Mouse (Mus musculus): ENCODE data around the gene Snrpc. TPM values are rescaled to one million over a fixed set of nuclear protein-coding genes. Genes with fewer than 3 reads are reported as not detected.

Snrpc gene
- total and polyA plus RNA-seq, 3 experiments, result 121 to 575 (median 127) TPM

DNA sequence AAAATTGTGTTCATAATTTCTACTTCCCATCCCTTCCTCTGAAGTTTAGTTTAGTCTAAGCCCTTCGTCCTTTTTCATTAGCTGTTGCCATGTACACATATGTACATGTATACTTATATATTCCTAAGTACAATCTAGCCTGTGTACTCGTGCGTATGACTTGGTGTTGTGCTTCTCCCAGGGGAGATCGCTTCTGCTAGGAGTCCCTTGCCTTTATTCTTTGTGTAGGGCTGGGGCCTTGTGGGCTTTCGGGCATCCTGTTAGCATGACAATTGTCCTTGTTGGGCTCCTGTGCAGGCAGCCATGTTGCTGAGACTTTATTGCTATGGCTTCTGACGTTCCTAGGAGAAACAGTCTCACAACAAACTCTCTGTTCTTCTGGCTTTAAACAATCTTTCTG, 10.4 kb upstream of the Snrpc start:
- H3K9me3 ChIP-seq (replicated peaks), result no peaks in the 10 kb centered on the region
- H3K4me3 ChIP-seq (ENCODE audit: low read depth, low read length), result no peak overlapping the region
- peaks cover 31% of the 10 kb centered on the region for H3K4me1 ChIP-seq (ENCODE audit: insufficient read depth, low read depth, low read length)
- ATAC-seq (ENCODE audit: extremely low read depth, insufficient number of reproducible peaks, low FRiP score, poor library complexity, severe bottlenecking), result no peak
- DNase-seq (ENCODE audit: low spot score), result no peak
- TF ChIP-seq TAL1 (conservative IDR thresholded peaks at IDR 0.05; ENCODE audit: low read depth, low read length) (no peak), CTCF (IDR thresholded peaks at IDR 0.05; ENCODE audit: low read depth, low read length) (no peak), GATA1 (IDR thresholded peaks at IDR 0.05; ENCODE audit: borderline replicate concordance, low read length) (no peak), GATA2 (IDR thresholded peaks at IDR 0.05; ENCODE audit: borderline replicate concordance, low read depth, low read length) (no peak)
- peaks cover 15% of the 10 kb centered on the region for H3K27me3 ChIP-seq (ENCODE audit: insufficient read depth, low read length)
- no peaks in the 10 kb centered on the region for H3K36me3 ChIP-seq (replicated peaks)

DNA sequence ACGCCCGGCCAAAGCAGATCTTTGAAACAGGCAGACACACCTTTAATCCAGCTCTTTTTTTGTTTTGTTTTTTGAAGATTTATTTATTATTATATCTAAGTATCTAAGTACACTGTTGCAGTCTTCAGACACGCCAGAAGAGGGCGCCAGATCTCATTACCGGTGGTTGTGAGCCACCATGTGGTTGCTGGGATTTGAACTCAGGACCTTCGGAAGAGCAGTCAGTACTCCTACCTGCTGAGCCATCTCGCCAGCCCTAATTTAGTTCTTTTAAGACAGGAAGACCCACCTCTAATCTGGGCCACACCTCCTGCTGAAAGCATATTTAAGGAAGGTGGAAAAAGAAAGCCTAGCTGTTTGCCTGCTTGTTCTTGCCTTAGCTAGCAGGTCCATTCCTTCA, 7.5 kb upstream of the Snrpc start:
- no peak for DNase-seq (ENCODE audit: low spot score)
- H3K4me3 ChIP-seq (ENCODE audit: low read depth, low read length), result no peak overlapping the region

DNA sequence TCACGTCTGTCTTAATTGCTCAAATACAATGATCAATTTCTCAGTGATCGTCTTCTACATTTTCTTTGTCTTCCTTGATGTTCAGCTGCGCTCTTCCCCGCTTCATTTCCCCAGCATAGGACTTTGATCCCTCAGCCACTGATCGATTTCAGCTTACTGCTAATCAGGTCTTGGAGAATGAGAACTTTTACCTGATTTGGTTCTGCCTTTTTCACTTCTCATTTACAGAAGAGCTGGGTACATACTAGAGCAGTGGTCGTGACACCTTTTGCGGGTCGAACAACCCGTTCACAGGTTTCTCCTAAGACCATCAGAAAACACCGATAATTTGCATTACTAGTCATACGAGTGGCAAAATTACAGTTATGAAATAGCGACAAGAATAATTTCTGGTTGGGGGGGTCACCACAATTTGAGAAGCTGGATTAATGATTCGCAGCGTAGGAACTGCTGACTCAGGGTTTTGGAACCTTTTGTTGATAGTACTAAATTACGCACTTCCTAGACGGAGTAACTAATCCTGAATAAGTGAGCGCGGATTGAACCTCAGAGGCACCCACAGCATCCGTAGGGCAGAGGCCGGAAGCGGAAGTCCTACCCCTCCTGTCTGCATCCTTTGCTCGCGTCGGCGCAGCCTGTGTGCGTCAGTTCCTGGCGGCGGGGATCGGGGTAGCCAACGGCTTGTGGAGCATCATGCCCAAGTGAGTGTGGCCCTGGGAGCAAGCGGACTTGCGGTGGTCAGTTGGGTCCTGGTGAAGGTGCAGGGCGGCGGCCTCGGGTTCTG, 1.7 kb downstream of the Snrpc start:
- DNase-seq (ENCODE audit: low spot score), result peak; percentile 81
- peaks cover 33% of the 10 kb centered on the region for H3K4me1 ChIP-seq (ENCODE audit: insufficient read depth, low read depth, low read length)
- H3K36me3 ChIP-seq (replicated peaks), result peaks cover 34% of the 10 kb centered on the region

More for the DNA sequence above, 7.5 kb upstream of the Snrpc start:
- peaks cover 27% of the 10 kb centered on the region for H3K27me3 ChIP-seq (ENCODE audit: insufficient read depth, low read length)
- peaks cover 21% of the 10 kb centered on the region for H3K4me1 ChIP-seq (ENCODE audit: insufficient read depth, low read depth, low read length)
- no peaks in the 10 kb centered on the region for H3K9me3 ChIP-seq (replicated peaks)
- ATAC-seq (ENCODE audit: extremely low read depth, insufficient number of reproducible peaks, low FRiP score, poor library complexity, severe bottlenecking), result no peak
- no peaks in the 10 kb centered on the region for H3K36me3 ChIP-seq (replicated peaks)
- TF ChIP-seq GATA2 (IDR thresholded peaks at IDR 0.05; ENCODE audit: borderline replicate concordance, low read depth, low read length) (no peak), GATA1 (IDR thresholded peaks at IDR 0.05; ENCODE audit: borderline replicate concordance, low read length) (no peak), POLR2AphosphoS5 (IDR thresholded peaks at IDR 0.05; ENCODE audit: insufficient replicate concordance, low read depth, low read length) (no peak), CTCF (IDR thresholded peaks at IDR 0.05; ENCODE audit: low read depth, low read length) (0 out of 2 replicates have a peak, but pooled peaks have one; percentile 17), TAL1 (conservative IDR thresholded peaks at IDR 0.05; ENCODE audit: low read depth, low read length) (no peak)

DNA sequence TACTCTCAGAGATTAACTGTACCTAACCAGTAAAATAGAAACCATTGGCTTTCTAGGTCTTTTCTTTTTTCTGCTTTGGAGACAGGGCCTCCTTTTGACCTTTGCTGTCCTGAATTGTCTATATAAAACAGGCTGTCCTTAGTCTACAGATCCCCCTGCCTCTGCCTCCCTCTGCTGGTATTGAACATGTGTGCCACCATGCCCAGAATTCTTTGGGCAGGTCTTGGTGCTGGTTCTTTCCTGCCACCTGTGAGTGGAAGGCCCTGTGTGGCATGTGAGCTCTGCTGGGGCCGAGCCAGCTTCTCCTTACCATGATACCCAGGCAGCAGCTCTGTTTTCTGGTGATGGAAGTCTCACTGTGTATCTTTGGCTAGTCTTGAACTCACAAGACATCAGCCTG, 10.4 kb downstream of the Snrpc start:
- no peak for DNase-seq (ENCODE audit: low spot score)
- no peaks in the 10 kb centered on the region; the same call in 1 of the 2 replicates for H3K4me1 ChIP-seq (ENCODE audit: insufficient read depth, low read depth, low read length)
- H3K27me3 ChIP-seq (ENCODE audit: insufficient read depth, low read length), result no peaks in the 10 kb centered on the region
- TF ChIP-seq CTCF (IDR thresholded peaks at IDR 0.05; ENCODE audit: low read depth, low read length) (no peak), TAL1 (conservative IDR thresholded peaks at IDR 0.05; ENCODE audit: low read depth, low read length) (no peak), GATA1 (IDR thresholded peaks at IDR 0.05; ENCODE audit: borderline replicate concordance, low read length) (no peak), POLR2AphosphoS5 (IDR thresholded peaks at IDR 0.05; ENCODE audit: insufficient replicate concordance, low read depth, low read length) (no peak), GATA2 (IDR thresholded peaks at IDR 0.05; ENCODE audit: borderline replicate concordance, low read depth, low read length) (no peak)
- H3K36me3 ChIP-seq (replicated peaks), result peaks cover 94% of the 10 kb centered on the region
- H3K4me3 ChIP-seq (ENCODE audit: low read depth, low read length), result no peak overlapping the region
- H3K9me3 ChIP-seq (replicated peaks), result no peaks in the 10 kb centered on the region
- ATAC-seq (ENCODE audit: extremely low read depth, insufficient number of reproducible peaks, low FRiP score, poor library complexity, severe bottlenecking), result no peak

More for the DNA sequence above, 1.7 kb downstream of the Snrpc start:
- peak; percentile 99 for ATAC-seq (ENCODE audit: extremely low read depth, insufficient number of reproducible peaks, low FRiP score, poor library complexity, severe bottlenecking)
- no peaks in the 10 kb centered on the region for H3K9me3 ChIP-seq (replicated peaks)
- TF ChIP-seq GATA1 (IDR thresholded peaks at IDR 0.05; ENCODE audit: borderline replicate concordance, low read length) (no peak), TAL1 (conservative IDR thresholded peaks at IDR 0.05; ENCODE audit: low read depth, low read length) (no peak), GATA2 (IDR thresholded peaks at IDR 0.05; ENCODE audit: borderline replicate concordance, low read depth, low read length) (no peak), POLR2AphosphoS5 (IDR thresholded peaks at IDR 0.05; ENCODE audit: insufficient replicate concordance, low read depth, low read length) (no peak), CTCF (IDR thresholded peaks at IDR 0.05; ENCODE audit: low read depth, low read length) (no peak)
- peak overlapping the region; percentile 99 for H3K4me3 ChIP-seq (ENCODE audit: low read depth, low read length)
- peaks cover 6% of the 10 kb centered on the region for H3K27me3 ChIP-seq (ENCODE audit: insufficient read depth, low read length)

DNA sequence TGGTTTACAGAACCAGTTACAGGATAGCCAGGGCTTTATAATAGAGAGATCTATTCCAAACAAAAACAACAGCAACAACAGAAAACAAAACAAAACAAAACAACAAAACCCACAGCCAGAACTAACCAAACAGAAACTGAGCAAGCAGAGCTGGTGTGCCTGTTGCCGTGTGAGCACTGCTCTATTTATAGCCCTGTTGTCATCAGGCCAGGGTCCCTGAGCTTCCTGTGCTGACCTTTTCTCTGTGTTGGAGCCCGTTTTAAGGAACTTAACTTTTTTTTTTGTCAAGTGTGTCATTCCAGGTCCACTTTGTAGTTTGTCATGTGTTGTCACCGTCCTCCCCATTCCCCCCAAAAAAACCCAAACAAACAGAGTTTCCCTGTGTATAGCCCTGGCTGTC, 13.1 kb downstream of the Snrpc start:
- no peak for ATAC-seq (ENCODE audit: extremely low read depth, insufficient number of reproducible peaks, low FRiP score, poor library complexity, severe bottlenecking)
- Histone ChIP-seq H3K4me3 (ENCODE audit: low read depth, low read length) (no peak overlapping the region), H3K36me3 (replicated peaks) (peaks cover 91% of the 10 kb centered on the region)

DNA sequence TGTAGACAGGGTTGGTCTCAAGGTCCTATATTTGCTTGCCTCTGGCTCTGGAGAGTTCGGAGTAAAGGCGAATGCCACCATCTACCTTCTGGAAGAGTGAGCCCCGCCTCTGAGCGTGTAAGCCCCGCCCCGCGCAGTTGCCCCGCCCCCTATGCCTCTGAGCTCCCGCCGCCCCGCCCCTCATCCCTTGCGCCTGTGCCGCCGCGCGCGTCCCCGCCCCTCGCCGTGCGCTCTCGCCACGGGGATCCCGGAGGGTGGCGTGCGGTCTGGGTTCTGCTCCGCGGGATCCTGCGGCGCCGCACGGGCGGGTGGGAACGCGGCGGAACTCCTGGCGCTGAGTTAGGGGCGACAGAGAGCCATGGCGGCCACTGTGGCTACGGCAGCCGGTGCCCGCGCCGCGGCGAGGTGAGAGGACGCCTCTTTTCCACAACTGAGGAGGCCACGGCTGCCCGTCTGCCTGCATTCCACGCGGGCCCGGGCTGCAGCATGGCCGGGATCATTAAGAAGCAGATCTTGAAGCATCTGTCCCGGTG, 18.4 kb downstream of the Snrpc start, which contains the start of gene Uhrf1bp1:
Gene Uhrf1bp1, plus strand, starts transcription at position 177 of the 533 bp plus-strand sequence.
- DNase-seq (ENCODE audit: low spot score), result peak; percentile 83
- 0 out of 2 replicates have a peak, but pooled peaks have one; percentile 26 for ATAC-seq (ENCODE audit: extremely low read depth, insufficient number of reproducible peaks, low FRiP score, poor library complexity, severe bottlenecking)

More for the DNA sequence above, 13.1 kb downstream of the Snrpc start:
- no peaks in the 10 kb centered on the region; the same call in 1 of the 2 replicates for H3K4me1 ChIP-seq (ENCODE audit: insufficient read depth, low read depth, low read length)
- TF ChIP-seq CTCF (IDR thresholded peaks at IDR 0.05; ENCODE audit: low read depth, low read length), result no peak
- no peak for TF ChIP-seq TAL1 (conservative IDR thresholded peaks at IDR 0.05; ENCODE audit: low read depth, low read length)
- no peaks in the 10 kb centered on the region for H3K27me3 ChIP-seq (ENCODE audit: insufficient read depth, low read length)
- DNase-seq (ENCODE audit: low spot score), result no peak
- no peaks in the 10 kb centered on the region for H3K9me3 ChIP-seq (replicated peaks)

More for the DNA sequence above, 18.4 kb downstream of the Snrpc start, which contains the start of gene Uhrf1bp1:
- Histone ChIP-seq H3K27me3 (ENCODE audit: insufficient read depth, low read length) (no peaks in the 10 kb centered on the region), H3K4me3 (ENCODE audit: low read depth, low read length) (peak within 1 kb of the TSS; percentile 98), H3K36me3 (replicated peaks) (peaks cover 66% of the 10 kb centered on the region), H3K9me3 (replicated peaks) (no peaks in the 10 kb centered on the region), H3K4me1 (ENCODE audit: insufficient read depth, low read depth, low read length) (peaks cover 35% of the 10 kb centered on the region)
- TF ChIP-seq GATA1 (IDR thresholded peaks at IDR 0.05; ENCODE audit: borderline replicate concordance, low read length) (no peak), POLR2AphosphoS5 (IDR thresholded peaks at IDR 0.05; ENCODE audit: insufficient replicate concordance, low read depth, low read length) (no peak), GATA2 (IDR thresholded peaks at IDR 0.05; ENCODE audit: borderline replicate concordance, low read depth, low read length) (no peak), CTCF (IDR thresholded peaks at IDR 0.05; ENCODE audit: low read depth, low read length) (no peak), TAL1 (conservative IDR thresholded peaks at IDR 0.05; ENCODE audit: low read depth, low read length) (no peak)

Measured in G1E (cell line).